Mouse (Mus musculus) gastrocnemius, postnatal 14 days (tissue): ENCODE measurements around the gene Amph. TPM values are rescaled to one million over a fixed set of nuclear protein-coding genes. Genes with fewer than 3 reads are reported as not detected.
"Not testable (repeated sequence)": the region's sequence is repeated elsewhere in the genome, so short reads cannot be mapped to it uniquely, and the experiment has no call there.

Experiments used
- DNase-seq: peaks from one replicate; pipeline ENCODE4 v3.0.0; 2021; ENCODE audit warnings: mixed read lengths
- intact Hi-C: fragments of 180-260 bp; cut with DNase I; formaldehyde crosslinking; loops from one replicate; pipeline ENCODE4 v1.15.1; 2025; ENCODE audit warnings: low total_unique reads
- long read RNA-seq, 2 experiments: library from polyadenylated mRNA; stranded (forward); transcript quantifications; one replicate each; pipeline ENCODE4 v2.0.0; 2021
- total RNA-seq, 2 experiments: library from RNA; stranded (reverse); gene quantifications; 2 replicates each; pipeline ENCODE4 v1.2.3; 2021

Amph gene
- 1 to 10 TPM; 1.0 to 1.5 TPM for total RNA-seq
- long read RNA-seq, experiment 1, result 0 reads
- long read RNA-seq, experiment 2, partial matches to known transcripts, result 0 of 2 reads
- long read RNA-seq, experiment 2, other reads (novel, unspliced or antisense), result 0 of 2 reads

DNA sequence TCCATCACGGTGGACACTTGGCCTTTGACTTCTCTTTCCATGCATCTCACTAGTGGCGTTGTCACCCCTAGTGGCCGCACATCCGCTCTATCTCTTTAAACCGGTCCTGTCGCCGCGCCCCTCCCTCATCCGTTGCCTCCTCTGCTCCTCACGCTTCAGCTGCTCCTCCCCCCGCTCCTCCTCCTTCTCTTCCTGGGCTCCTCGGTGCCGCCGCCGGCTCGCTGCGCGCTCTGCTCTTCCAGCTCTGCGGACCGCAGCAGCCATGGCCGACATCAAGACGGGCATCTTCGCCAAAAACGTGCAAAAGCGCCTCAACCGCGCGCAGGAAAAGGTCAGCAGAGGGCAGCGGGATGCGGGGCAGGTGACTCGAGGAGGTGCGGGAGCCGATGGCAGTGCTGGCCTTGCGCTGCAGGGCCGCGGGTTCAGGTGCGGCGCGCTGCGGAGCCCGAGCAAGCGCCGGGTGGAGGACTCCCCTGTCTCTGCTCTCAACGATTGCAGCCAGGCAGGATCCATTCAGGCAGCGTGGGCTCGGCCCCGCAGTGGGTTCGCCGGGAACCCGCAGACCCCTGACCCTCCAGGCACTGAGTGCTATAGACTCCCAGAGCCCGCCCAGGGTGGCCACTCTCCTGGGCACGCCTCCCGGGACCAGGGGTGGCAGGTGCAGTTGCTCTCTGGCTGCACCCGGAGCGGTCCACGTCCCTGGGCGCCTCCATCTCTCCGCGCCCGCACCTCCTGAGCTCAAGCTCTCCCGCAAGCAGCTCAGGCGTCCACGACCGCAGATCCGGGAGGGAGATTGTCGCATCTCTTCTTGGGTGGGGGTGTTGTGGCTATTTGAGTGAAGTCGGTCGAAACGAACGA lies at the start of gene Amph:
Gene Amph (plus strand): TSS at position 35 of the 858 bp plus-strand sequence.
- intact Hi-C loops, result no loop called here

DNA sequence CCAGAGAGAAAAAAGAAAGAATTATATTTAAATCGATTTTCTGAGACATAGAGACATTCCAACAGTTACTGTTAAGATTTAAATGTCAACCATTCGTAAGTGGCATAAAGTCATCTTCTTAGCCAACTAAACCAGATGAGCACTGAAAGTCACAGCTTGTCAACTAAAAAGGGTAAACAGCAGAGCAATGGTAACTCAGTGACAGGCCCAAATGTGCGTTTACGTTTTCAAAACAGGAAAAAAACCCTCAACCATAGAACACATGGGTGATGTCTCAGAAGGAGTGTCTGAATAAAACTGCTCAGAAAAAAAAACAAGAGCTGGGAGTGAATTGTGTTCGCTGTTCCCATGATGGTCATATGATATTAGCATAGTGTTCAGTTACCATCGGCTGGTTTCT lies 44.4 kb upstream of the Amph start:
- intact Hi-C loops, result no loop called here
- no peak for DNase-seq

More for the DNA sequence above, at the start of gene Amph:
- peak; percentile 46 for DNase-seq

DNA sequence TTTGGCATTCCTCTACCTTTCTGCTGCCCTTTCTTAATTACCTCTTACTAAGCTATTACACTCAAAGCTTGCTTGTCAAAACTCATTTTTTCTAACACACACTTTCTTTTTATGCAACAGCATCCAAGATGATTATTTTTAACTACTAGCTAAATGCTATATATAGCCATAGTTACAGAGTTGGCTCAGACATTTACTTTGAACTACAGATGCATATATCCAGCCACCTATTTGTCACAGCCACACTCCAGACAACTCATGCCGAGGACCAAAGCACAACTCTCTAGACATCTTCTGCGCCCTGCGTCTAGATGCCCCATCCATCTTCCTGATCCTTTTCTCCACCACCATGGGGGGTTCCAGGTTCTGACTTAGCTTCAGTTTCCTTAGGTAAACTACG lies 33.2 kb upstream of the Amph start:
- DNase-seq, result no peak
- intact Hi-C loops, result no loop called here

DNA sequence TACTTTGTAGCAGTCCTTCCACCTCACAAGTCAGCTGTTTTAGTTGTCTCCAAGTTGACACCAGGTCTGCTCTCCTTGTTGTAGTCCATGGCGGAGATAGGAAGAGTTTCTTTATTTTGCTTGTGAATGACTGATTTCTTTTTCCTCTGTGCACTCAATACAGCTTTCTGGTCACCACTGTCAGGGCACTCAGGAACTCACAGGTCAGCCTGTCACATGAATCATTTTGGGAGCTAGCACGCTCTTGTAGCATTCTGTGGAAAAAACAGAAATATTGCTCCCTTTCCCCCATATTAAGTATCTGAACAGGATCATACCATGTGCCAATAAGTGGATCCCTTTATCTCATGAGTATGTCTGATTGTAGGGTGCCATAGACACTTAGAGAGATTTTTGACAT lies 14.8 kb upstream of the Amph start:
- intact Hi-C loops, DNase-seq: not testable (repeated sequence)

DNA sequence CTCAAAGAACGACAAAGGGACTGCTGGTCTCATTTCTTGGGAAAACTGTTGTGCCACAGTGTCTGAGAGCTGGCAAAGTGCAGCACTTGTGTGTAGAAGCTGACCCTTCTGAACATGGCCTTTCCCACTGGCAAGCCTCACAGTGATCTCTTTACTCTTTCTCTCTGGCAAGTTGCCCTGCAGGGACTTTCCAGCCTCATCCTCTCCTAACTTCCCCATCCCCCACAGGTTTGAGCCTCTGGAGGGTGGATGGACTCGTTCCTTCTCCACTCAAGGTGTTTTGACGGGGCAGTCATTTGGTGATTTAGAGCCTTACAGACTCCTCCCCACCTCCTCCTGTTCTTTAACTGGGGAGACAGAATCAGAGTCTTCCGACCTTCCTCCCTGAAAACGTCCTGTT lies 319 bp upstream of the Amph start:
- intact Hi-C loops, result no loop called here
- DNase-seq, result no peak

DNA sequence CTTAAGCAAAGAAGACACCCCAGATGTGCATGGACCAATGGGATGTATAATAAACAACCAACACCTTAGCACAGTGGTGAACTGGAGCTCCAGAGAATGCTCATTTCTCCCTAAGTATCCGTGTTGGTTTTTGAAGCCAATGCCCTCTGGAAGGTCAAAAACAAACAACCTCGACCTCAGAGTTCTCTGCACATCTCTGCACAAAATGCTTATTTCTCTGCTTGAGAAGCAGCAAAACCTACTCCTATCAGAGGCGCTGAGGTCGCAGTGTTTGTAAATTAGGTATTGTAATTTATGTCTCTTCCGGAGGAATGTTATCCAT lies 985 bp downstream of the Amph start:
- intact Hi-C loops, result no loop called here

DNA sequence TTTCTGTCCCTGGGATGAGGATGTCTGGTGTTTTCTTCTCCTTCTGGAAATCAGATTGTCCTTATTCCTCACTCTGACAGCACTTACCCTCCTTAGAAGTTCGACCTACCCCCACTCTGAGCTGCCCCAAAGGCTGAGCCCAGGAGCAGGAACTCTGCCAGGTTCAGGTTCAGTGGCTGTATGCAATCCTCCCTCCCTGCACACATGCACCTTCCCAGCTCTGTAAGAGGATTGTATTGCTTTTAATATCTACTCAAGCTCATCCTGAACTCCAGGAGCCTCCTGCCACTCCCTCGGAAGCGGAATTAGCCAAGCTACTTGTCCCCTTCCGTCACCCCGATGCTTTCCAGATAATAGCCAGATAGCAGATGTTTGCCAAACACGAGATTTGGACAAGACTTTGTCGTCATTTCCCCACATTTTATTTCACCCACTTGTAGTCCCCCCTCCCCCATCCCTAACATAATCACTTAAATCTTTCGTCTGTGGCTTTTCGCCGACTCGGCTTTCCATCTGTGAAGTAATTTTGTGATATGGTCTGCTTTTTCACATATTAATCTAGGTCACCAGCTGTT lies 1.7 kb downstream of the Amph start:
- intact Hi-C loops, result no loop called here
- DNase-seq, result no peak

More for the DNA sequence above, 985 bp downstream of the Amph start:
- no peak for DNase-seq

DNA sequence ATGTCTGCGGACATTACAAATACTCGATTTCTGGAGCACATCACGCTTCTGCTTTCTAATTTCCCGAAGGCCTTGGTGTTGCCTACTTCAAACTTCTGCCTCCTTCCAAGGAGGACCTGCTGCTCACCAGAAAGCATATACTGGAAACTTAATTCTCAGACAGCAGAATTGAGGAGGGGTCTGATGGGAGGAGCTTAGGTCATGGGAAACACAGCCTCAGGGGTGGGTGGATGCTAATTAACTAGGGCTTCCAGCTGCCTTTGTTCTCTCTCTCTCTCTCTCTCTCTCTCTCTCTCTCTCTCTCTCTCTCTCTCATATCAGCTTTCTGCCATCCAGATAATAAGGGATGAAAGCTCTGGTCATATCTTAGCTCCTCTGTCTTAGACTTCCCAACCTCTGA lies 5.6 kb downstream of the Amph start:
- intact Hi-C loops, result no loop called here

DNA sequence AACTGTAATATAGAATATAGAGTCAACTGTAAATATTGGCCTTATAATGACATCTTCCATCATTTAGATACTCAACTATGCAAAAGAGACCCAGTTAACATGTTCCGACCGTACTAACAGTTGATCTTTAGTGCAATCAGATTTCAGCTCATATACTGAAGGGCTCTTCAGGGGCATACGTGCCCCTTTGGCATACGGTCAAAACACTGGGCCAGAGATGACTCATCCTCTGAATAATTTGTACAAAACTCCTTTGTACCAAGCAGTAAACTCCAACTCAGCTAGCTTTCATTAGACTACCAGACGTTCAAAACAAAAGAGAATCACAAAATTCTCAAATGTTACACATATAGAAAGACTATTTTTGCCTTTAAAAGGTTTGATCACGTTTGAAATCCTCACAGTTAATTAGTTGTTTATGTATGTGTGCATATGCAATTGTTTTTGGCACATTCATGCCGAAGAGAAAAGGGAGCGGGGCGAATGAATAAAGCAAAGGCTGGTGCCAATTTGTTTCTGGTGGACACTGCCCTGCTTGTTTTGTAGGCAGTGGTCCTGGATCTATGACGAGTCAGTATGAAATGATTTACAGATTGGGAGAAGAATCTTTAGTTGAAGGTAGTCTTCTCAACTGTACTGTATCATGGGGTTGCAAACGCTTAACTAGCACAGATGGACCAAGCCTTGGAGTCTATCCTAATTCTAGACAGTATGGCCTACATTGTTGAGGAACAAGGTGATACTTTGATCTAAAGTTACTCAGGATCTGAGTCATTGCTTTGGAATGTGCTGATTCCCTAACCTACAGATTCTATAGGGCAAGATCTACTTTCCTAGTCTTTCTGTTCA lies 8.3 kb downstream of the Amph start:
- no peak for DNase-seq
- intact Hi-C loops, result no loop called here

More for the DNA sequence above, 5.6 kb downstream of the Amph start:
- no peak for DNase-seq

DNA sequence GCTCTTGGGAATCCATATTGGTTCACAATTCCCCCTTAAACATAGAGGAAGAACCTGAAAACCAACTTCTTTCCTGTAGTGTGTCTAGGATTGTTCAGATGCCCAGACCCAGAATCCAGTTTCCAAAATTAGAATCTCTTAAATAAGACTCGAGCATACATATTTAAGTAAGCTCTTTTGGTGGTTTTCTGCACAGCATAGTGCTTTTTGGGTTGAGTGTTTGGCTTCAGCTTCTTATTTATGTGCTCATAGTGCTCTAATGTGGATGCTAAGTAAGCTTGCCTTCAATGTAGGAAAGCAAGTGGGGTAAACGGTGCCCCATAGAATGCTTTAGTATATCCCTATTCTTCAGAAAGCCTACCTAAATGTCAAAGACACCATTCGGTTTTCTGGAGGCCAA lies 9.0 kb downstream of the Amph start:
- no peak for DNase-seq
- intact Hi-C loops, result no loop called here

DNA sequence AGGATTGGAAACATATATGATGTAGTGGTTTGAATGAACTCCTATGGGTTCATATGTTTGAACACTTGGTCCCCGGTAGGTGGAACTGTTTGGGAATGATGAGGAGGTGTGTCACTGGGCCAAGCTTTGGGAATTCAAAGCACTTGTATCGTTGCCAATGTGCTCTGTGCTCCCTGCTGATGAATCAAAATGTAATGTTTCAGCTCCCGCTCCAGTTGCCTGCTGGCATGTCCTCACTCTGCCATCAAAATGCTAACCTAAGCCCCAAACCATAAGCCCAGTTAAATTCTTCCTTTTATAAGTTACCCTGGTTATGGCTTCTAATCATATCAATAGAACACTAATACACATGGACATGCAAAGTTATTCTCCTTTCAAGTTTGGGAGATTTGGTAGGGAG lies 24.6 kb downstream of the Amph start:
- DNase-seq, result no peak

DNA sequence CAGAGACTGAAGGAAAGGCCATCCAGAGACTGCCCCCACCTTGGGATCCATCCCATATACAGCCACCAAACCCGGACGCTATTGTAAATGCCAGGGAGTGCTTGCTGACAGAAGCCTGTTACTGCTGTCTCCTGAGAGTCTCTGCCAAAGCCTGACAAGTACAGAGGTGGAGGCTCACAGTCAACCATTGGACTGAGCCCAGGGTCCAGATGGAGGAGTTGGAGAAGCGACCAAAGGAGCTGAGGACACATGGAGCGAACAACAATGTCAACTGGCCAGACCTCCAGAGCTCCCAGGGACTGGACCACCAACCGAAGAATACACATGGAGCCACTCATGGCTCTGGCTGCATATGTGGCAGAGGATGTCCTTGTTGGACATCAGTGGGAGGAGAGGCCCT lies 26.3 kb downstream of the Amph start:
- intact Hi-C loops, result no loop called here
- DNase-seq, result no peak

More for the DNA sequence above, 24.6 kb downstream of the Amph start:
- intact Hi-C loops, result no loop called here

DNA sequence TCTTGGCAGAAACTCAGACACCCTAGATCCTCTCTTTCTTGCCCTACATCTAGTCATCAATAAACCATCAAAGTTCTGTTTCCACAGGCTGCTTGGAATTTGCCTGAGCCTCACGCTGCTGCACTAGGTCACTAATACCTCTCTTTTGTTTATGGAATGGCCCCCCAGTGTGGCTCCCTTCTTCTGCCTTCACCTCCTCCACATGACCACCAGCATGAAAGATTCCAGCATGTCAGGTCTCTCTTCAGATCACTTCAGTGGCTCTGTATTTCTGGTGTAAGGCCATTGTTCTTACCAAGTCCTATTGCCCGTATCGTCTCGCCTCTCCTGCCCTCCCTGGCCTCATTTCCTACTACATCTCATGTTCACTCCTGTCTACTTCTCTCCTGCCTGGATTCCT lies 39.3 kb downstream of the Amph start:
- DNase-seq, result no peak
- intact Hi-C loops, result no loop called here

DNA sequence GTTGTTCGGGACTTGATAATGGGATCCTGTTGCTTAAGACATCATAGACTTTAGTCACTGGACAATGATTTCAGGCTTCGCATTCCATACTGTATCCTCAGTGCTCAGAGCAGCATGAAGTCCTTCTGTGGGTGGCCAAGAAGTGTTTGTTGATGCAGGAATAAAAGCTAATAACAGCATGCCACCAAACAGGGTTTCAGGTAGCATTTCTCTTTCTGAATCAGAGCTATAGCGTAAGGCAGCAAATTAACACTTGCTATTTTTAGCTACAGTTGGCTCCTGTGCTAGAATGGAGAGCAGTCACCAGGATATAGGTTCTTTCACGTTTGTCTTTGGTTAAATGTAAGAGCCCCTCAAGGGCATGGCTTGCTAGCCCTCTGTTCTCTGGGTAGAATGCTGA lies 40.3 kb downstream of the Amph start:
- no peak for DNase-seq
- intact Hi-C loops, result no loop called here

DNA sequence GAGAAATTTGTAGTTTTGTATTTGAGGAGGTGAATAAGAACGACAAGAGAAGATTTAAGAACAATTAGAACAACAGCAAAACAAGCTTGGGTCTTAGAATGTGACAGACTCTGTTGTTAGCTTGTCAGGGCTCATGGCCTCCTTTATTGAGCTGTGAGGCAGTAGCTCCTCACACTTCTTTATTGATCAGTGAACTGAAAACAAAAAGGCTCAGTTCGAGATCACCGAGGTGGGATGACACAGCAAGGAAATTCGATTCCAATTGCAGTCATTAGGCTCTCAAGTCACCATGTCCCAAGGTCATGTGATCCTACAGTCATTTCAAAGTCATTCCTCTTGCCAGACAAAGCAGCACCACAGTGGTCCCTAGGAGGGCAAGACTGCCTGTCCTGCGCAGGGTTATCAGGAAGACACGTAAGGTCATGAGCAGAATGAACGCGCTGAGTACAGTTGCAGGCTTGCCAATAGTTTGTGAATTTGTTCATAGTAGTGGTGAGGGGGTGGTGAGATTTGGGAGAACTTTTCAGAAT lies 41.2 kb downstream of the Amph start:
- no peak for DNase-seq
- intact Hi-C loops, result no loop called here

DNA sequence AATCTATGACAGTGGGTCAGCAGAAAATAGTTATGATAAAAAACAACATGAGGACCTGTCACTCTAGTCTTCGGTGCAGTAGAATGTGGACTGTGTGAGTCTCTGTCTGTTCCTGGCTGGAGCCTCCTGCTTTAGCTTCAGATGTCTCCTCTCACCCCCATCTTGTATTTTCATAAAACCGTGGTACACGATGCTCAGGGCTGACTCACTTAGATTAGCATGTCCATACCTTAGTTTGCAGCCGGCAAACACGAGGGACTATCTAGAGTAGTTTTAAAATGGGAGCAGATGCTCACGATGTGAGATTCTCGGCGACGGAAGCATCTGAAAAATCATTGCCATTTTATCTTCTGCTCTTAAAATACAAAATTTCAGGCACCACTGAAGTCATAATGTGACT lies 54.5 kb downstream of the Amph start:
- intact Hi-C loops, result no loop called here
- DNase-seq, result no peak

DNA sequence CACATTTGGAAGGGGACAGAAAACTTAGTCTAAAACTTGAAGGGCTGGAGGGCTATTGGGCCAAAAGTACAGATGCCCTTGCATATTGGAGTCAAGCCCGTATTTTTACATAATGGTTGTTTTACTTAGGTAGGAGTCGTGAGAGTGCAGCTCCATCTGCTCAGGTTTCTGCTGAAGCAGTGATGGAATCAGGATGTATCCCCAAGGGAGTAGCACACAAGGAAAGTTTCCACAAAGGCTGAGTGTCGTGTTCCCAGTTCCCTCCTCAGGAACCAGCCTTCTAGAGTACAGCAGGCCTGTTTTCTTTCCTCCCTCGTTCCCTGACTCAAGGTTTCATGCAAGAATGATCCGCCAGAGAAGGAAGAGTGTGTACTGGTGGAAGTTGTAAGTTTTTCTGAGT lies 56.4 kb downstream of the Amph start:
- intact Hi-C loops, result no loop called here
- no peak for DNase-seq

DNA sequence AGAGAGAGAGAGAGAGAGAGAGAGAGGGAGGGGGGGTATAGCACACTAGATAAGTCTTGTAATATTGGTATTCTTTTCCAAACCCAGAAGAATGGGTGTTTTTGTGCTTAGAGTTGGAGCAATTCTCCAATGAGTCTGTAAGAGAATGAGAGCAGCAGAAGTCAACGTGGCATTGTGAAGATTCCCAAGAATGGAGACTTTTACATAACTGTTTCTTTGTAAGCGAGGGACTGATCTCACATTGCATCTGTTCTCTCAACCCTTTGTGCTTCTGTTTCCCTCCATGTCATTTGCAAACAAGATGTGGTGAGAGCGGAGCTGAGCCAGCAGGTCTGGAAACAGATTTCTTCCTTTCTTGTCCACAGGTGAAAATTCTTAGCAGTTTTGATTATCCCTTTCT lies 60.4 kb downstream of the Amph start:
- DNase-seq, result no peak
- intact Hi-C loops, result no loop called here

DNA sequence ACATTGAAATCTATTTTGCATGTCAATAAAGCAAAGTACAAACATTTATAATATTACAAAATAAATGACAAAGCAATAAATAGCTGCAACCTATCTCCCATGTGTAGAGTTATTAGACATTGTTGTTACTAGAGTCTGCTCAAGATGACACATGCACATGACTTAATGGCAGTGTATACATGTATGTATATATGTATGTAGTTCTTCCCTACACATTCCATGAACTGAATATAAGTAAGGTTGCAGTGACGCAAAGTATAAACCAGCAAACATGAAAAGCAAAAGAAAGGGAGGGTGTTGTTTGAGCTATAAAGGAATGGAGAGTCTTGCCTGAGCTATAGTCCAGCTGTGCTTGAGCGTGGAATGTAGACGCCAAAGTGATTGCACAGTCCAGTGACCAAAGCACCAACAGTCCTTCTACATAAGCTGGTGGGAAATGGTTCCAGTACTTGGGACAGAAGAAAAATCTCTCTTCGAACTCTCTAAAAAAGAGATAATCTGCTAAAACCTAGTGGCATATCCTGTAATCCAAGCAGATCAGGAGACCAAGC lies 66.9 kb downstream of the Amph start:
- intact Hi-C loops, result no loop called here

DNA sequence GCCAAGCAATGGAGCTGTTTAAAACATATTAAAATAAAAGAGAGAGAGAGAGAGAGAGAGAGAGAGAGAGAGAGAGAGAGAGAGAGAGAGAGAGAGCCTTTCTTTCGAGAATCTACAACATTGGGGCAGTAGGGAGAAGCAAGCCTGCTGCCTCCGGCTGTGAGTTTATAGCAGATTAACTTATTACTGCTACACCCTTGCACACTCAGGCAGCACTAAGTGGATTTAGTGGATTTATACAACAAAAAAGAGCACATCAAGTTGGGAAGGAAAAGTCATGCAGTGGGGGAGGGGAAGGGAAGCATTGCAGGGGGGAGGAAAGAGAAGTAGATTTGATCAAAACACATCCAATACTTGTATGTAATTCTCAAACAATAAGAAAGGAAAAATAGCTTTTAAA lies 73.5 kb downstream of the Amph start:
- intact Hi-C loops, result no loop called here
- no peak for DNase-seq

More for the DNA sequence above, 66.9 kb downstream of the Amph start:
- DNase-seq, result no peak
